Mouse (Mus musculus) midbrain, embryonic 16.5 days (tissue): ENCODE results near the gene Zic1. TPM values are rescaled to one million over a fixed set of nuclear protein-coding genes. Genes with fewer than 3 reads are reported as not detected.

Experiments
- ATAC-seq: fragments of 200-750 bp; cut with Nextera tagmentation; 2 replicates; pipeline ENCODE4 v1.8.0; 2017; ENCODE audit warnings: moderate TSS enrichment
- H3K27ac ChIP-seq: fragments of 300-500 bp; sonication (generic); 2 replicates; pipeline ENCODE4 v1.5.1; 2014; ENCODE audit warnings: mild to moderate bottlenecking, low read length, mixed read lengths
- H3K27me3 ChIP-seq: fragments of 300-500 bp; sonication (generic); 2 replicates; pipeline ENCODE4 v1.6.1; 2014; ENCODE audit warnings: low read depth, low read length, mixed read lengths; ENCODE audit not compliant: control insufficient read depth, insufficient read depth
- H3K36me3 ChIP-seq: fragments of 300-500 bp; sonication (generic); 2 replicates; pipeline ENCODE4 v1.6.1; 2014; ENCODE audit warnings: mild to moderate bottlenecking, low read length, moderate library complexity, mixed read lengths; ENCODE audit not compliant: control insufficient read depth, insufficient read depth
- H3K4me1 ChIP-seq: fragments of 300-500 bp; sonication (generic); 2 replicates; pipeline ENCODE4 v1.6.1; 2014; ENCODE audit warnings: mild to moderate bottlenecking, low read length, mixed read lengths; ENCODE audit not compliant: control insufficient read depth, insufficient read depth
- H3K4me2 ChIP-seq: fragments of 300-500 bp; sonication (generic); 2 replicates; pipeline ENCODE4 v1.6.1; 2014; ENCODE audit warnings: mild to moderate bottlenecking, low read length, mixed read lengths
- H3K4me3 ChIP-seq: fragments of 300-500 bp; sonication (generic); 2 replicates; pipeline ENCODE4 v1.5.1; 2014; ENCODE audit warnings: low read depth, mild to moderate bottlenecking, low read length, moderate library complexity, mixed read lengths
- H3K9ac ChIP-seq: fragments of 300-500 bp; sonication (generic); 2 replicates; pipeline ENCODE4 v1.6.1; 2014; ENCODE audit warnings: low read depth, low read length, mixed read lengths
- H3K9me3 ChIP-seq: fragments of 300-500 bp; sonication (generic); replicated peaks from 2 replicates; pipeline ENCODE4 v1.6.1; 2014; ENCODE audit warnings: mild to moderate bottlenecking, low read length, mixed read lengths; ENCODE audit not compliant: control insufficient read depth, poor library complexity, severe bottlenecking
- WGBS: fragments of 180-500 bp; shearing (Covaris S2); extraction: QIAGEN DNeasy Blood & Tissue Kit; methylation state at CpG from one replicate; pipeline ENCODE4 v1.1.7; 2014; 5-methylcytosine and 5-hydroxymethylcytosine counted together
- polyA plus RNA-seq: library from polyadenylated mRNA; unstranded; fragments of >200 nt; fragmentation: Nextera tagmentation; extraction: Ambion mirVana; gene quantifications from 2 replicates; pipeline ENCODE4 v1.2.1, GENCODE M21; 2015

The Zic1 gene
- 9.1 and 20.6 TPM in 2 replicates for polyA plus RNA-seq

DNA sequence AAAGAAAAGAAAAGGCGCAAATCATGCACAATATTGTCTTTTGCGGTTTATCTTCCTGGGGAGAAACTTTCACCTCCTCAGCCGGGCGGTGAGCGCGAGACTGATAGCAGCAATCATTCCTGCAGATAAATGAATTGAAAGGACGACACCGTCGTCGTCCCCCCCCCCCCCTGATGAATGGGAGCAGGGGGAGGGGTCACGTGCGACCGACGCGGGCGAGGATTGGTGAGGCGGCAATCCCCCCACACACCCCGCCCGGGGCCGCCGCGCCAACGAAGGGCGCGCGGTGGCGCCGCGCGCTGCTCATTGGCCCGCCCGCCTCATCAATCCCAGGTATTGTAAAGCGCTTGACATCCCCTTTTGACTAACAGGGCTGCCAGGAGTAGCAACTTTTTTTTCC lies at the start of gene Zic1:
Gene Zic1 (minus strand): TSS at position 147 of the 400 bp plus-strand sequence.
- no peaks in the 10 kb centered on the region for H3K4me1 ChIP-seq
- peak; percentile 90 for ATAC-seq
- peak within 1 kb of the TSS; percentile 43 for H3K4me2 ChIP-seq
- H3K4me3 ChIP-seq: peak within 1 kb of the TSS; percentile 55
- H3K27me3 ChIP-seq: peaks cover 21% of the 10 kb centered on the region
- peak within 1 kb of the TSS; percentile 71 for H3K9ac ChIP-seq
- H3K27ac ChIP-seq: peak within 1 kb of the TSS; percentile 93
- no peaks in the 10 kb centered on the region for H3K36me3 ChIP-seq
- 0 out of 2 replicates have a peak, but pooled peaks cover 3% of the 10 kb centered on the region for H3K9me3 ChIP-seq
- 0% methylated on average over 33 of the region's 33 CpGs for WGBS

DNA sequence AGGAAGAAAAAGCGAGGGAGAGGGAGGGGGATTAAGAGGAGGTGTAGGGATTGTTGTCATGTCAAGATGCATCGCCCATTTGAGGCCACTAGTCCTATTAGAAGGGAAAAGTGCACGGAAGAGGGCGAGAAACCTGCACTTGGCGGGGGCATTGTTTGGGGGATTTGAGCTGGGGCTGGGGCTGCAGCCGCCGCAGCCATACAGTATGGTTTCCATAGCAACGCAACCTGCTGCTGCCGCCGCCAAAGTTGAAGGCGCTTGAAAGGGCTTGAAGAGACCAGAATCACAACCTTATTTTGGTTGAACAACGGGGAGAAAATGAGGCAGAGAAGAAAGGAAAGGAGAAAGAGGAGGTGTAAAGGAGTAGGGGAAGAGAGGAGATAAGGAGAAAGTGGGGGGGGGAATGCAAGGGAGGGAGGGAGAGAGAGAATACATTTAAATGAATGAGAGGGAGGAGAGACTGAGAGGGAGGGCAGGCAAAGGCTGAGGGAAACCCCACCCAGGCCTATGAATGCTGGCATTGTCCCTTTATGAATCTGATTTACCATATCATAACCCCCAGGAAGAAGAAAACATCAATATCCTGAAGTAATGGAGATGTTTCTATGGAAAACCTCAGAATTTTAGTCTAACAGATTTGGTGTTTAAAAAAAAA lies 48.5 kb upstream of the Zic1 start:
- H3K9ac ChIP-seq: peak overlapping the region; percentile 28; the same call in 1 of the 2 replicates
- ATAC-seq: peak; percentile 85
- peak overlapping the region; percentile 51 for H3K27ac ChIP-seq
- peaks cover 10% of the 10 kb centered on the region for H3K4me1 ChIP-seq
- peak overlapping the region; percentile 57 for H3K4me2 ChIP-seq
- H3K9me3 ChIP-seq: no peaks in the 10 kb centered on the region
- H3K4me3 ChIP-seq: 0 out of 2 replicates have a peak overlapping the region, but pooled peaks have one; percentile 15
- no peaks in the 10 kb centered on the region for H3K36me3 ChIP-seq
- peaks cover 47% of the 10 kb centered on the region for H3K27me3 ChIP-seq
- under 1% methylated on average over 12 of the region's 12 CpGs for WGBS

DNA sequence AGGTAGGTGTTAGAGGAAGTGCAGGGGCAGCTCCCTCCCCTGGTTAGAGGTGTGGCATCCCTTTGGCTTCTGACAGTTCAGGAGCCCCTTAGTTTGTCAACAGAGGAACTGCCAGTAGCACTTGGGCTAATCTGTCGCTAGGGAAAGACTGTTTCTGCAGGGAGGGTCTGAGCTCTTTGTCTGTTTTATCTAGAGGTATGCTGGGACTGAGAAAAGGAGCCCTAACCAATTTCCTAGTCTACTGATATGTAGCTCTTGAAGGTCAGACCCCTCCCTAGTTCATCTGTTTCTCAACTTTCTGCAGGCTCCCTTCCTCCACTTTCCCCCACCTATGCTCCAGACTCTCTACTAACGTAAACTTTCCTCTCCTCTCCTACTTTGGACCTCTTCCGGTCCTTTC lies 44.2 kb upstream of the Zic1 start:
- WGBS: 8% methylated on average over 3 of the region's 3 CpGs
- peak overlapping the region; percentile 6 for H3K27ac ChIP-seq
- H3K4me1 ChIP-seq: peaks cover 10% of the 10 kb centered on the region
- H3K9me3 ChIP-seq: no peaks in the 10 kb centered on the region
- H3K27me3 ChIP-seq: peaks cover 25% of the 10 kb centered on the region
- H3K36me3 ChIP-seq: no peaks in the 10 kb centered on the region
- H3K4me2 ChIP-seq: no peak overlapping the region; the same call in 1 of the 2 replicates
- no peak overlapping the region for H3K4me3 ChIP-seq
- no peak for ATAC-seq
- H3K9ac ChIP-seq: no peak overlapping the region

DNA sequence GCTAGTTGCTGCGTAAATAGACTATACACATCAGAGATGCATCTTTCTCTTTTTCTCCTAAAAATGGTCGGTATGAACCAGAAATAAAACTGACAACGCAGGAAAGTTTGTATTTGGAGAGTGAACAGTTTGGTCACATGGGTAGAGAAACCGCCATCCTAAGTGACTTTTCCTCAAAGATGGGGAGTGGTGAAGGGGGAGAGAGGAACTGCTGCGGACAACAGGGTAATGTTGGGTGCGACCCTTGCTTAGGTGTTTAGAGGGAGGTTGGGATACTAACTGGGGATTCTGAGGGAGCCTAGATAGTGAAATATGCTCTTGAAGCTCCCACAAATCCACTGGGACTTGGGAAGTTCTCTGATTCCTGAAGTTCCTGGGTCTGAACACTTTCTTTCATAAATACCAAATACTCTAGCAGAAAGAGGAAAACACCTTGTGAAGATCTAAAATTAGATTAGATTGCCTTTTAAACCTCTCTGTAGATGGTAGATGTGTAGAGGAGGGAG lies 40.7 kb upstream of the Zic1 start:
- H3K9ac ChIP-seq: peak overlapping the region; percentile 13; the same call in 1 of the 2 replicates
- WGBS: 1% methylated on average over 6 of the region's 6 CpGs
- peak overlapping the region; percentile 15; the same call in 1 of the 2 replicates for H3K4me3 ChIP-seq
- H3K4me2 ChIP-seq: peak overlapping the region; percentile 40
- peak overlapping the region; percentile 64 for H3K27ac ChIP-seq
- no peaks in the 10 kb centered on the region for H3K4me1 ChIP-seq
- no peaks in the 10 kb centered on the region for H3K9me3 ChIP-seq
- ATAC-seq: no peak
- H3K36me3 ChIP-seq: no peaks in the 10 kb centered on the region
- H3K27me3 ChIP-seq: peaks cover 50% of the 10 kb centered on the region

DNA sequence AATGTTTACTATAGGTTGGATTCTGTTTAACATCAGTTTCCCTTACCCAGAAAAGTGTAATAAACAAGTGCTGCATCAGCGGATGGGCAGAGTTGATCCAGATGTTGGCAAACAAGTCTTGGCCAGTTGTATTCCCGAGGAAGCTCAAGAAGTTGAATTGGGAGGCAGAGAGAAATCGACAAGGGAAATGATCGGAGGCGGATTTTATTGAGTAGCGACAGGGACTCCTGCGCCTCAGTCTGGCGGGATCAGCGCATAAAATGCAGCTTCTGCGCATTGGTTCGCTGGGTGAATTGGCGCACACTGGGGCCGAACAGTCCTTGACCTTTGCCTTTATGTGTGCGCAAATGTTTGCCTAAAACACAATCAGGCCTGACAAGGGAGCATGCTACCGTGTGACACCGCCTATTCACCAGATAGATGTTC lies 40.2 kb upstream of the Zic1 start:
- peak overlapping the region; percentile 40 for H3K4me2 ChIP-seq
- ATAC-seq: no peak

DNA sequence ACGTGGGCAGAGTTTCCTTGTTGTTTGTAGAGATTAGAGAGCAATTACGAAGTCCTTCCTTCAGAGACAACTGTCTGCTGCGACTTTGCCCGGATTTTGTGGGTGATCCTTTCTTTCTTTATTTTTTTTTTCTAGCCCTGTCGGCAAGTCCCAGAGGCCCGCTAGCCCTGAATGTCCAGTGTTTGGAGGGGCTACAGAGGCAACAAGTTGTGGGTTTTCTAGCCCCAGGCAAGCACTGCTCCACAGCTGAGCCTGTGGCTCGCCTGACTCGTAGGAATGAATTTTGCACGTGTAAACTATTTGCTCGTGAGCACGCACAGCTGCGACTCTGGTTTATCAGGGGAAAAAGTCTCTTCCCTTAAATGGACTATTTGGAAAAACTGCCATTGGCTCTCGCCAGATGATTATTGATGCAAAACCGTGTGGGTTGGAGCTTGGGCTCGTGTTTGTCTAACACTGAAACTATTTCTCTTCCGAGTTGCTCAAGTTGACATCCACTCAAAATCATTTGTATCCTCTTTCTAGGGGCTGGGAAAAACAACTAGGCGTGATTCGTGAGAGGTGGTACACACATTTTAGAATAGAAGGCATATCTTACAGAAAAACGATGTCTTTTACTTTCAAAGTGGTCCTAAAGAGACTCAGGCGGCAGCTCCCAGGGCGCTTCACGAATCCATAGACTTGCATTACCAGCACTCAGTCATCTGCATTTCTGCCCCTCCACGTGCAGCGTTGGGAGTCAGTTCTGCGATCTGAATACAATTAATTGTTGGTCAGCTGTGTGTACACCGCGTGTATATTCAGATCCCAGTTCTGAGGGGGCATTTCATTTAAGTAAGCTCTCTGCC lies 39.5 kb upstream of the Zic1 start:
- Histone ChIP-seq H3K27me3 (peaks cover 53% of the 10 kb centered on the region), H3K27ac (peak overlapping the region; percentile 64), H3K4me2 (peak overlapping the region; percentile 40), H3K9me3 (no peaks in the 10 kb centered on the region), H3K4me3 (peak overlapping the region; percentile 17; the same call in 1 of the 2 replicates), H3K4me1 (no peaks in the 10 kb centered on the region), H3K9ac (peak overlapping the region; percentile 21; the same call in 1 of the 2 replicates), H3K36me3 (no peaks in the 10 kb centered on the region)
- under 1% methylated on average over 27 of the region's 27 CpGs for WGBS
- no peak for ATAC-seq

More for the DNA sequence above, 40.2 kb upstream of the Zic1 start:
- Histone ChIP-seq H3K27ac (peak overlapping the region; percentile 64), H3K4me3 (peak overlapping the region; percentile 17; the same call in 1 of the 2 replicates), H3K4me1 (no peaks in the 10 kb centered on the region), H3K36me3 (no peaks in the 10 kb centered on the region), H3K9ac (peak overlapping the region; percentile 13; the same call in 1 of the 2 replicates), H3K9me3 (no peaks in the 10 kb centered on the region), H3K27me3 (peaks cover 53% of the 10 kb centered on the region)
- WGBS: 0% methylated on average over 16 of the region's 16 CpGs

DNA sequence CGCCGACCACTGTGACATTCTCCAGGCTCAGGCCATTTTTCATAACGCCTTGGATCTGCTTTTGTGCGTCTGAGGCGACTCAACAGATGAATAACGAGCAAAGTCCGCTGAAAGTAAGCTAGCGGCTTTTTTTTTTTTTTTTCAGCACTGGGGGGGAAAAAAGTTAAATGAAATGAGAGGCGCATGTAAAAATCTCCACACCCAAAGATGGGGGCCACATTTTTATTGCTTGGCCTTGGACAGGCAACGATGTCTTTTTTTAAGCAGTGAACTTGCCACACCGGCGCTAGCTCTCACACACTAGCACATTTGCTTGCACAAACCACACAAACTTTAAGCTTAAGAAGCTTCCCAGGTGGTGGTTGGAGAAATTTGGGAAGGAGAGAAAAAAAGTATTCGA lies 38.6 kb upstream of the Zic1 start:
- WGBS: 4% methylated on average over 13 of the region's 13 CpGs
- no peak overlapping the region for H3K9ac ChIP-seq
- H3K4me1 ChIP-seq: no peaks in the 10 kb centered on the region
- no peaks in the 10 kb centered on the region for H3K9me3 ChIP-seq
- peak overlapping the region; percentile 23 for H3K4me2 ChIP-seq
- peak overlapping the region; percentile 64 for H3K27ac ChIP-seq
- no peak for ATAC-seq
- peaks cover 56% of the 10 kb centered on the region for H3K27me3 ChIP-seq
- no peak overlapping the region for H3K4me3 ChIP-seq
- no peaks in the 10 kb centered on the region for H3K36me3 ChIP-seq

DNA sequence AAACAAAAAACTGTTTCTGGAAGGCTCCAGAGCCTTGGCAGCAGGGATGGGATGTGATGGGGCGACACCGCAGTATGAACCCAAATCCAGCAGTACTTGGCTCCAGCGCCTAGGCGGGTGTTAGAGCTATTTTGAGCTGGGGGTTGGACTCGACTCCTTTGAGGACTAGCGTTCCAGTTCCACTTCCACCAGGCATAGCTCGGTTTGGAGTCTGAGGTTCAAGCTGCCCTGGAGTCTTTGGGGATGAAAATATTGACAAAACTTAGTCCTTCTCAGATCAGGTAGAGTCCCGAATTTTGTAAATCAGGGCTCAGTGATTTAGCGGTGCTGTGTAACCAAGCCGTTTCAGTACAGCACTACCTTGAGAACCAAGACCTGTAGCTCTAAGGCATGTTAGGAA lies 35.9 kb upstream of the Zic1 start:
- no peak overlapping the region for H3K4me3 ChIP-seq
- WGBS: 10% methylated on average over 10 of the region's 10 CpGs
- ATAC-seq: no peak

More for the DNA sequence above, 35.9 kb upstream of the Zic1 start:
- no peak overlapping the region for H3K4me2 ChIP-seq
- H3K27me3 ChIP-seq: peaks cover 69% of the 10 kb centered on the region
- no peaks in the 10 kb centered on the region for H3K4me1 ChIP-seq
- H3K27ac ChIP-seq: no peak overlapping the region
- no peaks in the 10 kb centered on the region for H3K9me3 ChIP-seq
- H3K9ac ChIP-seq: no peak overlapping the region
- no peaks in the 10 kb centered on the region for H3K36me3 ChIP-seq
